Mouse (Mus musculus): Measurements from ENCODE around the gene 9530068E07Rik. TPM values are rescaled to one million over a fixed set of nuclear protein-coding genes. Genes with fewer than 3 reads are reported as not detected.

The 9530068E07Rik gene
- total and polyA plus RNA-seq, 3 experiments: 71.1 to 96.3 (median 73.9) TPM

DNA sequence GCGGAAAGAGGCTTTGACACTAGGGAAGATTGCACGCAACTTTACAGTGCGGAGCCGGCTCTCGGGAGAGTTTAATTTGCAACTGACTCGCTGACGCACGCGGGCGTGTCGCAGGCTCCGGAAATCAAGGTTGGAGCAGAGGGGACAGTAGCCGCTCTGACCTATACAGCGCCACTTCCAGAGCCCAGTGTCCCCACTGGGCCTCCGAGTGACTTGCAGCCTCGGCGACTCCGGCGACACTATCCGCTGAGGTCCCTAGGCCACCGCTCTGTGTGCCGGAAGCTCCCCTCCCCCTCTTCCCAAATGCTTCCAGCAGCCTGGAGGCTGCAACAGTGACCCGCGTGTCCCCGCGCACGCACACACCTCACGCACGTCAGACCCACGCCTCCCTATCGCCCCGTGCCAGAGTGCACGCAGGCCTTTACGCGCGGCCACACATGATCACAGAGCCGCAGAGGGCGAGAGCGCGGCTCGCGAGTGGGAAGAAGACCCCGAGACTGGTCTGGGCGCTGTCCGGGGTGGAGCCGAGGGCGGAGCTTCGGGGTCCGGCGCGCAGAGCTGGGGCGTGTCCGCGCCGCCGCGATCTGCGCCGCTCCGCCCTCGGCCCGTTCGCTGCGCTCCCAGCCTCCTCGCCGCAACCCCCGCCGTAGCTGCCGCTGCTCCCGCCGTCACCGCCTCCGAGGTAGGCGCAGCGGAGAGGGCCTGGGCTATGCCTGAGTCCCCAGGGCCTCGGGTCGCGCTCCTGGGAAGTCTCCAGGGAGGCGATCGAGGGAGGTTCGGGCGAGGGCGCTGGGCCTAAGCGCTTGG is 35.6 kb upstream of the 9530068E07Rik start, which contains the start of gene Vdac1:
Vdac1 (plus strand) TSS at position 390 of the 807 bp plus-strand sequence.
- Histone ChIP-seq H3K9ac (ENCODE audit: low read depth, low read length) (peak within 1 kb of the TSS; percentile 93), H3K79me2 (replicated peaks; ENCODE audit: control insufficient read depth, insufficient read depth, low read length) (no peaks in the 10 kb centered on the region; the same call in 1 of the 2 replicates), H3K27me3 (ENCODE audit: control insufficient read depth, insufficient read depth, low read length) (no peaks in the 10 kb centered on the region), H3K4me1 (ENCODE audit: control insufficient read depth, insufficient read depth, low read length) (peaks cover 17% of the 10 kb centered on the region), H3K4me3 (peak within 1 kb of the TSS; percentile 80), H3K36me3 (ENCODE audit: control insufficient read depth, insufficient read depth, low read length) (no peaks in the 10 kb centered on the region; the same call in 1 of the 2 replicates), H3K27ac (peak within 1 kb of the TSS; percentile 98)
- under 1% methylated on average over 84 of the region's 84 CpGs for WGBS
- TF ChIP-seq CTCF (IDR thresholded peaks at IDR 0.05) (peak; percentile 9; the same call in 1 of the 2 replicates), EP300 (IDR thresholded peaks at IDR 0.05; ENCODE audit: insufficient read depth, low read depth, low read length) (peak; percentile 52; the same call in 1 of the 2 replicates), POLR2A (IDR thresholded peaks at IDR 0.05; ENCODE audit: insufficient read depth, low read depth, low read length) (peak; percentile 92)
- intact Hi-C loops (cut with DNase I): no loop called here
- peak; percentile 95 for DNase-seq

DNA sequence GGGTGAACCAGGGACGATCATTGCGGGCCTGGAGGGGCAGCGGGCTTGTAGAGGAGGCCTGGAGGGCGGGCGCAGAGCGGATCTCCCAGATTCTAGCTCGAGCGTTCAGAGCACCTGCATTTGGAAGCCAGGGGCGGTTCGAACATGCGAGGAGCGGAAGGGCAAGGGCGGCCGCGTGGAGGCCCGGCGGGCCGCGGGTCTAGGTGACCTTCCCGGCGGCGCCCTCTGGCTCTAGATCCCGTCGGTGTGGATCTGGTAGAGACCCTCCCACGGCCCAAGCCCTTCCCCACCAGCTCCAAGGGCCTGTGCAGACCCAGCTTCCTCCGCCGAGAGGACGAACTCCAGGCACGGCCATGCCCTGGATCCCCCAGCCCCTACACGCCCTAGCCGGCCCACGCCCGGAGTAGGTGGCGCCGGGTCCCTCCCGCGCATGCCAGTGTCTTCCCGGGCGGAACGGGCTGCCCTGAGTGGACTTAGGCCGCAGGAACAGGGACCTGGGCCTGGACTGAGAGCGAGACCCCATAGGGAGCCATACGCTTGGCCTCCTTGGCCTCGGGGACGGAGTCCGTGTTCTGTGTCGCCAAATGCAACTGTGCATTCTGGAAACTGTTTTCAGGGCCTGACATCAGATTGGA is 34.8 kb upstream of the 9530068E07Rik start:
- no peak for TF ChIP-seq EP300 (IDR thresholded peaks at IDR 0.05; ENCODE audit: insufficient read depth, low read depth, low read length)
- no peak for TF ChIP-seq POLR2A (IDR thresholded peaks at IDR 0.05; ENCODE audit: insufficient read depth, low read depth, low read length)
- TF ChIP-seq CTCF (IDR thresholded peaks at IDR 0.05): no peak

DNA sequence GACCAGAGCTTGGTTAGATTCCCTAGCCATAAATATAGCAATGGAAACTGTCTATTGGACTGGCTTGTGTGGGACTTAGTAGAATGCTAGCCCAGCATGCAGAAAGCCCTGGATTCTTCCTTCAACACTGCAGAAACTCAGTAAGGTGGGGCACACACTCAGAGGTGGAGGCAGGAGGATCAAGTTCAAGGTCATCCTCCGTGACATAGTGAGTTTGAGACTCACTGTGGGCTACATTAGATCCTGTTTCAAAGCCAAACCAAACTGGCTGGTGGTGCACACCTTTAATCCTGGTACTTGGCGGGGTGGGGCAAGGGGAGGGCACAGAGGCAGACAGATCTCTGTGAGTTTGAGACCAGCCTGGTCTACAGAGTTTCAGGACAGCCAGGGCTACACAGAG is 31.9 kb upstream of the 9530068E07Rik start:
- H3K27me3 ChIP-seq (ENCODE audit: control insufficient read depth, insufficient read depth, low read length): no peaks in the 10 kb centered on the region
- WGBS: 63% methylated on average over 2 of the region's 2 CpGs
- peak overlapping the region; percentile 98 for H3K27ac ChIP-seq
- H3K36me3 ChIP-seq (ENCODE audit: control insufficient read depth, insufficient read depth, low read length): peaks cover 9% of the 10 kb centered on the region
- intact Hi-C loops (cut with DNase I): loop anchor here (1.0 kb wide), 1 partner anchor 10 kb away; no protein-coding TSS in a partner anchor
- H3K79me2 ChIP-seq (replicated peaks; ENCODE audit: control insufficient read depth, insufficient read depth, low read length): peaks cover 6% of the 10 kb centered on the region
- no peak overlapping the region for H3K9ac ChIP-seq (ENCODE audit: low read depth, low read length)
- TF ChIP-seq EP300 (IDR thresholded peaks at IDR 0.05; ENCODE audit: insufficient read depth, low read depth, low read length) (no peak), POLR2A (IDR thresholded peaks at IDR 0.05; ENCODE audit: insufficient read depth, low read depth, low read length) (no peak), CTCF (IDR thresholded peaks at IDR 0.05) (no peak)
- H3K4me3 ChIP-seq: no peak overlapping the region; the same call in 1 of the 2 replicates
- H3K4me1 ChIP-seq (ENCODE audit: control insufficient read depth, insufficient read depth, low read length): peaks cover 27% of the 10 kb centered on the region
- no peak for DNase-seq

More for the DNA sequence above, 34.8 kb upstream of the 9530068E07Rik start:
- intact Hi-C loops (cut with DNase I): no loop called here
- Histone ChIP-seq H3K36me3 (ENCODE audit: control insufficient read depth, insufficient read depth, low read length) (no peaks in the 10 kb centered on the region; the same call in 1 of the 2 replicates), H3K4me3 (peak overlapping the region; percentile 80), H3K4me1 (ENCODE audit: control insufficient read depth, insufficient read depth, low read length) (peaks cover 22% of the 10 kb centered on the region), H3K9ac (ENCODE audit: low read depth, low read length) (peak overlapping the region; percentile 93), H3K27ac (peak overlapping the region; percentile 98), H3K27me3 (ENCODE audit: control insufficient read depth, insufficient read depth, low read length) (no peaks in the 10 kb centered on the region), H3K79me2 (replicated peaks; ENCODE audit: control insufficient read depth, insufficient read depth, low read length) (no peaks in the 10 kb centered on the region; the same call in 1 of the 2 replicates)
- under 1% methylated on average over 42 of the region's 47 CpGs for WGBS
- peak in 1 of 2 experiments; percentile 75 for DNase-seq

DNA sequence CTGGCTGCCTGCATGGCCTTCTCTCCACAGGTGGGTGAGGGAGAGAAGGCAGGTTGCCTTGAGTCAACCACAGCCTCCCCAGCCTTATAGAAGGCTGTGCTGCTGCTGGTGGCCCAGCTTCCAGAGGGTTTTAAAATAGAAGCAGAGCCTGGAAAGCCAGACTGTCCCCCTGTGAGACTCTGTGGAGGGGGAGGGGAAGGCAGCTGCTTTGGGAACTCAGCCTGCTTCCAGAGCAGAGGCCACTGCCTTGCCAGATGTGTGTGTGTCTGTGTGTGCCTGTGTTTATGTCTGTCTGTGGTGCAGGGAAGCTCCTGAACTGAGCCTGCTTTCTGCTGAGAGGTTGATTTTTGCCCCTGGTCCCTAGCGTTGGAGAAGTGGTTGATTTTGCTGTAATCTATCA is 31.1 kb upstream of the 9530068E07Rik start:
- peaks cover 8% of the 10 kb centered on the region for H3K79me2 ChIP-seq (replicated peaks; ENCODE audit: control insufficient read depth, insufficient read depth, low read length)
- no peaks in the 10 kb centered on the region for H3K27me3 ChIP-seq (ENCODE audit: control insufficient read depth, insufficient read depth, low read length)
- H3K4me1 ChIP-seq (ENCODE audit: control insufficient read depth, insufficient read depth, low read length): peaks cover 23% of the 10 kb centered on the region
- peak overlapping the region; percentile 98 for H3K27ac ChIP-seq
- H3K9ac ChIP-seq (ENCODE audit: low read depth, low read length): peak overlapping the region; percentile 37; the same call in 1 of the 2 replicates
- WGBS: 26% methylated on average over 1 of the region's 1 CpGs
- DNase-seq: peak; percentile 62 to 81
- H3K4me3 ChIP-seq: no peak overlapping the region; the same call in 1 of the 2 replicates
- H3K36me3 ChIP-seq (ENCODE audit: control insufficient read depth, insufficient read depth, low read length): peaks cover 13% of the 10 kb centered on the region
- TF ChIP-seq EP300 (IDR thresholded peaks at IDR 0.05; ENCODE audit: insufficient read depth, low read depth, low read length) (peak; percentile 71; the same call in 1 of the 2 replicates), POLR2A (IDR thresholded peaks at IDR 0.05; ENCODE audit: insufficient read depth, low read depth, low read length) (peak; percentile 43; the same call in 1 of the 2 replicates), CTCF (IDR thresholded peaks at IDR 0.05) (no peak)
- intact Hi-C loops (cut with DNase I): no loop called here

DNA sequence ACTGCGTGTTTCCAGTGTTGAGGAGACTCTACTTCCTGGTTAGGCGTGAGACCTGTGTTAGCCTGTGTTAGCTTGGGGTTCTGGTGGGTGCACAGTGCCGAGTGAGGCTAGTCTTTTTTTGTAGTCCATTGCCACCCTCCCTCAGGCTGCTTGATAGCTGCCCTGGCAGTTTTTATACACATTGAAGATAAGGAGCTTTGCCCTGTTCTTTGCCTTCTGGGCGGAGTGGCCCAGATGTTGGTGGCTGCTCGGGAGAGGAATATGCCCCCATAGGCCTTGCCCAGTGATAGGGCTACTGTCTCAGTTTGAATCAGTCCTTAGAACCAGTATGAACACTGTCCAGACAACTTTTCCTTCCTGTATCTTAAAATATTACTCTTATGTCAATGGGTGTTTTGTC is 29.9 kb upstream of the 9530068E07Rik start:
- no peaks in the 10 kb centered on the region for H3K27me3 ChIP-seq (ENCODE audit: control insufficient read depth, insufficient read depth, low read length)
- H3K79me2 ChIP-seq (replicated peaks; ENCODE audit: control insufficient read depth, insufficient read depth, low read length): peaks cover 8% of the 10 kb centered on the region
- H3K4me1 ChIP-seq (ENCODE audit: control insufficient read depth, insufficient read depth, low read length): peaks cover 24% of the 10 kb centered on the region
- peak overlapping the region; percentile 6; the same call in 1 of the 2 replicates for H3K27ac ChIP-seq
- DNase-seq: no peak
- no peak overlapping the region for H3K9ac ChIP-seq (ENCODE audit: low read depth, low read length)
- intact Hi-C loops (cut with DNase I): no loop called here
- no peak overlapping the region for H3K4me3 ChIP-seq
- WGBS: 45% methylated on average over 5 of the region's 5 CpGs
- peaks cover 18% of the 10 kb centered on the region for H3K36me3 ChIP-seq (ENCODE audit: control insufficient read depth, insufficient read depth, low read length)
- TF ChIP-seq POLR2A (IDR thresholded peaks at IDR 0.05; ENCODE audit: insufficient read depth, low read depth, low read length): no peak
- no peak for TF ChIP-seq CTCF (IDR thresholded peaks at IDR 0.05)
- no peak for TF ChIP-seq EP300 (IDR thresholded peaks at IDR 0.05; ENCODE audit: insufficient read depth, low read depth, low read length)
